Mouse (Mus musculus) gastrocnemius, adult 2 months (tissue): Measurements from ENCODE around the gene Fgf12. TPM values are rescaled to one million over a fixed set of nuclear protein-coding genes. Genes with fewer than 3 reads are reported as not detected.

Experiments
- DNase-seq: peaks from one replicate; pipeline ENCODE4 v3.0.0; 2022
- H3K27ac ChIP-seq: fragments of 200-600 bp; 2 replicates; pipeline ENCODE4 v1.8.1; 2022; ENCODE audit warnings: mild to moderate bottlenecking
- H3K4me3 ChIP-seq: fragments of 200-600 bp; 2 replicates; pipeline ENCODE4 v1.8.1; 2022; ENCODE audit warnings: mild to moderate bottlenecking, moderate library complexity
- CTCF ChIP-seq: fragments of 200-600 bp; IDR thresholded peaks from 2 replicates; pipeline ENCODE4 v1.8.1; 2022; ENCODE audit warnings: antibody characterized with exemption, mild to moderate bottlenecking, moderate library complexity
- intact Hi-C: fragments of 180-260 bp; cut with DNase I; formaldehyde crosslinking; loops from one replicate; pipeline ENCODE4 v1.15.1; 2025
- total RNA-seq, 2 experiments: library from RNA; stranded (reverse); gene quantifications; 2 replicates each; pipeline ENCODE4 v1.2.3; 2021

Gene Fgf12
- total RNA-seq, 2 experiments from 2014 or later: not detected

DNA sequence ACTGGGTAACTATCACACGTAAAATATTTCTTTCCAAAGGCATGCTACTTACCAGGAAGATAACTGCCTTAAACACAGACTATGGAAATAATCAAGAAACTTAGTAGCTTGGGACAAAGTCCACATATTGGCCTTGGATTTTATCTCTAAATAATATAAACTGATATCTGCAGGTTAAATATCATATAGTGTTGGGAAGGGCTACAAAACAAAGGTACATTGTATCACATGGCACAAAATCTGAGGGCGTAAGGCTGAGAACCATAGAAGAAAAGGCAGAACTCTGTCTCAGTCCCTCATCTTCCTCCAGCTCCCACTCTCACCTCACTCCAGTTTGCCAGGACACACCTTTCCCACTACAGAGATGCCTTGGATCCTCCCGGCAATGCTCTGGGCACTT is 417.8 kb downstream of the Fgf12 start:
- intact Hi-C loops: no loop called here
- no peak for TF ChIP-seq CTCF
- no peak for DNase-seq
- H3K27ac ChIP-seq: no peak overlapping the region
- H3K4me3 ChIP-seq: no peak overlapping the region

GRCm38 (mm10) chr16:28323576-28323975 is 429.3 kb downstream of the Fgf12 start:
- no peak for DNase-seq
- no peak overlapping the region for H3K4me3 ChIP-seq
- no peak overlapping the region for H3K27ac ChIP-seq
- intact Hi-C loops: no loop called here
- TF ChIP-seq CTCF: no peak

GRCm38 (mm10) chr16:28311618-28312017 is 441.2 kb downstream of the Fgf12 start:
- intact Hi-C loops: no loop called here
- no peak for TF ChIP-seq CTCF
- no peak overlapping the region for H3K27ac ChIP-seq
- no peak for DNase-seq
- no peak overlapping the region for H3K4me3 ChIP-seq

GRCm38 (mm10) chr16:28303889-28304288 is 449.0 kb downstream of the Fgf12 start:
- DNase-seq: no peak
- intact Hi-C loops: no loop called here
- TF ChIP-seq CTCF: no peak
- Histone ChIP-seq H3K4me3 (no peak overlapping the region), H3K27ac (no peak overlapping the region)

DNA sequence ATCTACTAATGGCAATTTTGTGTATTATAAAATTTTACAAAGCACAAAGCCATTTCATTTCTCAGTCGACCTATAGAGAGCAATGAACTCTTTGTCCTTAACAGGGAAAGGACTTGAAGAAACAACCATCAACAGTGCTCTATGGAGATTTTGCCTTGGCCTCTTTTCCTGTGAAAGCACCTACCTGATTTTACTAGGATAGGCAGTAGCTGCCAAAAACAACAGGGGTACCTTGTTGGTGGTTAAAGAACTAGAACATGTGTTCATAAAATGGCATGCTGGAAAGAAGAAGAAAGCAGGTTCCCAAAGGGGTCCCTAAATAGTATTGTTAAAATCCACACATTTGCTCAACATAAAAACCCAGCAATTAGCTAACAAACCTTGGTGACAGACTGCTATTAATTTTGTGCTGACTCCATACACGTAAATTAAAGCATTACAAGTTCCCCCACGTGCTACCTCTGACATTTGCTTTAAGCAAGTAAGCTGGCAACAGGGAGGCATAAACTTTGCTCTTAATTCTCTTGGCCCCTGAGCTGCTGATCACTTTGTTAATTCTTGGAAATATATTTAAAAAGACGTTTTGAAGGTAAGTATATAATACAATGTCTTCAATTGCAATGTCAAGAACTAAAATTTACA is 463.1 kb downstream of the Fgf12 start:
- intact Hi-C loops: no loop called here
- no peak for TF ChIP-seq CTCF
- H3K4me3 ChIP-seq: no peak overlapping the region
- no peak overlapping the region for H3K27ac ChIP-seq
- no peak for DNase-seq

DNA sequence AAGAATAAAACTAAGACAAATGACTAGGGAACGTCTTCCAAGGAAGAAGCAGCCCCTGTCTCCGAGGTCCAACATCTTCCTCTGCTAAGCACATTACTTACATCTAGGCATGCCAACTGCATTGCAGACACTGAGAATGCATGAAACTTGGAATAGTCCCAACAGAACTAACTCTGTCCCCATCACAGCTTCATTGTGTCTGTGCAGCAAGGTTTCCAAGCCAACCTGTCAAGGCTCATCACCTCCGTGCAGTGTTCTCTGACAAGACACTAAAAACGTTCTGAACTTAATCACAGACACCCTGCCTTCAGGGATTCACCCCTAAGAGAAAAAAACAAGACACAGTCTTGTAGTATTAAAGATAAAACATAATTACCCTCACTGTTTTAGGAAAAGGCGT is 495.0 kb downstream of the Fgf12 start:
- no peak overlapping the region for H3K4me3 ChIP-seq
- no peak for TF ChIP-seq CTCF
- no peak overlapping the region for H3K27ac ChIP-seq
- no peak for DNase-seq
- intact Hi-C loops: no loop called here

DNA sequence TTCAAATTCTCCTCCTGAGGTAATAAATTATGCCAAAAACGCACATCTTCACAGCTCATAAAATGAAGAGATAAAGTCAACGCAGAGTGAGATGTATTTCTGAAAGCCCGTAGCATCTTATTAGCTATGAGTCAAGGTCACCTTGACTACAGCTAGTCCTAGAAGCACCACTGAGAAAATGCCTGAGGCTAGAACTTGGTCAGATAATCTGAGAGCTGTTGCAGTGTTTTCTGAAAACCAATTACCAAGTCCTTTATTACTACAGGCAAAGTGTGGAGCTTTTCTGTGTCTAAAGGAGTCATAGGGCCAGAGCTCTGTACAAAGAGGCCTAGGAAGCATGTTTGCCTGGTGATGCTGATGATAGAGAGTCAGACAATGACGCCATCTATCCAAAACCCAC is 498.6 kb downstream of the Fgf12 start:
- no peak overlapping the region for H3K27ac ChIP-seq
- H3K4me3 ChIP-seq: no peak overlapping the region
- DNase-seq: no peak
- TF ChIP-seq CTCF: no peak
- intact Hi-C loops: no loop called here

GRCm38 (mm10) chr16:28251930-28252329 is 500.9 kb downstream of the Fgf12 start:
- intact Hi-C loops: no loop called here
- Histone ChIP-seq H3K4me3 (no peak overlapping the region), H3K27ac (no peak overlapping the region)
- no peak for DNase-seq
- TF ChIP-seq CTCF: no peak

- DNase-seq: no peak
- intact Hi-C loops: no loop called here
- TF ChIP-seq CTCF: no peak
- H3K27ac ChIP-seq: no peak overlapping the region
- no peak overlapping the region for H3K4me3 ChIP-seq
These were observed 509.8 kb downstream of the Fgf12 start for GRCm38 (mm10) chr16:28242867-28243649.

GRCm38 (mm10) chr16:28239382-28239781 is 513.5 kb downstream of the Fgf12 start:
- no peak for DNase-seq
- TF ChIP-seq CTCF: no peak
- intact Hi-C loops: no loop called here

GRCm38 (mm10) chr16:28238019-28238868 is 514.6 kb downstream of the Fgf12 start:
- Histone ChIP-seq H3K27ac (no peak overlapping the region), H3K4me3 (no peak overlapping the region)
- no peak for DNase-seq
- intact Hi-C loops: no loop called here
- no peak for TF ChIP-seq CTCF

More at GRCm38 (mm10) chr16:28239382-28239781, 513.5 kb downstream of the Fgf12 start:
- Histone ChIP-seq H3K27ac (no peak overlapping the region), H3K4me3 (no peak overlapping the region)

GRCm38 (mm10) chr16:28215930-28216329 is 536.9 kb downstream of the Fgf12 start:
- intact Hi-C loops: no loop called here
- H3K4me3 ChIP-seq: no peak overlapping the region
- no peak for TF ChIP-seq CTCF
- H3K27ac ChIP-seq: no peak overlapping the region
- DNase-seq: no peak

GRCm38 (mm10) chr16:28212411-28212810 is 540.5 kb downstream of the Fgf12 start:
- DNase-seq: no peak
- H3K4me3 ChIP-seq: no peak overlapping the region
- no peak overlapping the region for H3K27ac ChIP-seq
- intact Hi-C loops: no loop called here
- no peak for TF ChIP-seq CTCF
